Mouse (Mus musculus) brain, embryonic 14.5 days (tissue): ENCODE results near the gene Creb5.

Experiments
- CTCF ChIP-seq: fragments of 200-500 bp; IDR thresholded peaks from 2 replicates; pipeline ENCODE4 v1.5.1; 2012; ENCODE audit warnings: inconsistent platforms, mild to moderate bottlenecking, moderate library complexity, borderline replicate concordance; ENCODE audit not compliant: insufficient read depth, insufficient read length; ENCODE audit errors: extremely low read depth
- POLR2A ChIP-seq: fragments of 200-500 bp; IDR thresholded peaks from 2 replicates; pipeline ENCODE4 v1.6.1; 2012; ENCODE audit warnings: mild to moderate bottlenecking, inconsistent platforms, borderline replicate concordance; ENCODE audit not compliant: poor library complexity, insufficient read depth, insufficient read length, severe bottlenecking; ENCODE audit errors: extremely low read depth

GRCm38 (mm10) chr6:53605184-53605583 lies 318.1 kb downstream of the Creb5 start:
- no peak for TF ChIP-seq CTCF
- TF ChIP-seq POLR2A, result no peak
